Mouse (Mus musculus): ENCODE data around the gene Ube2l6. TPM values are rescaled to one million over a fixed set of nuclear protein-coding genes. Genes with fewer than 3 reads are reported as not detected.

The Ube2l6 gene
- total and polyA plus RNA-seq, 3 experiments, result 2.0 to 8.5 (median 4.1) TPM

DNA sequence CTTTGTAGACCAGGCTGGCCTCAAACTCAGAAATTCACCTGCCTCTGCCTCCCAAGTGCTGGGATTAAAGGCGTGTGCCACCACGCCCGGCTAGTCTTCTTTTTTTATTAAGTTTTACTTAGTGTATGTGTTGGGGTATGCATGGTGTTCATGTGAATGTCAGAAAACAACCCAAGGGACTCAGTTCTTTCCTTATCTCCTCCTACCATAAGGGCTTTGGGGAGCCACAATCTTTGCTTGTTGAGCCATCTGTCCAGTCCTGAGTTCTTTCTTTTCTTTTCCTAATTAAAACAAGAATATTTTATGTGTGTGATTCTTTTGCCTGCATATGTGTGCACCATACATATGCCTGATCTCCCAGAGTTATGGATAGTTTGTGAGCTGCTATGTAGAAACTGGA, 5.5 kb upstream of the Ube2l6 start (continued):
- TF ChIP-seq ETS1 (conservative IDR thresholded peaks at IDR 0.05; ENCODE audit: low read depth, low read length), result no peak

DNA sequence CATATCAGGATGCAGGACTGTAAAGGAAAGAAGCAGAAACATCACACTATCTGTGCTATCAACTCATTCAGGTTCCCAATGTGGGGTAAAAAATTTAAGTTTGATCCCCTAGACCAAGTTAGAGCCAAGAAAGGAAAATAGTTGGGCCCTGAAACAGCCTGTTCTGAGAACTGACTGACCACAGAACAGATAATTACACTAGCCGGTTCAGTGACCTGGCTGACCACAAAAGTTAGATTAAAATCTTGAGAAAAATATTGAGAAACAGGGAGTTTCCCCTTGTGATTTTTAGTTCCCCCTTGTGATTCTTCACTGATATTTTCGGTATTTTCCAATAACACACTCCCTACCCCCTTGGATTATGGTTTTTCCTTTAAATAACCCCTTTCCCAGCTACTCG, 4.8 kb upstream of the Ube2l6 start:
- Histone ChIP-seq H3K36me3 (replicated peaks in 1 of 2; ENCODE audit: control insufficient read depth in 1 of 2, insufficient read depth in 1 of 2, low read length in 1 of 2) (no peaks in the 10 kb centered on the region), H3K4me3 (replicated peaks in 1 of 3; ENCODE audit: low read depth in 2 of 3, low read length in 2 of 3, poor library complexity in 1 of 3) (no peak overlapping the region), H3K27me3 (replicated peaks) (no peaks in the 10 kb centered on the region), H3K4me1 (ENCODE audit: control insufficient read depth in 1 of 2, insufficient read depth in 2 of 2) (peaks cover 0 to 10% of the 10 kb centered on the region in 2 experiments; a peak in 2 of 4 replicates), H3K27ac (ENCODE audit: insufficient read depth, low read depth) (no peak overlapping the region), H3K4me2 (ENCODE audit: insufficient read depth, low read depth, poor library complexity, severe bottlenecking) (no peak overlapping the region), H3K9ac (ENCODE audit: insufficient read depth, low read depth) (no peak overlapping the region), H3K9me3 (replicated peaks; ENCODE audit: low read length) (peaks cover 13% of the 10 kb centered on the region), H3K79me2 (replicated peaks; ENCODE audit: control insufficient read depth, extremely low read depth, insufficient read depth, poor library complexity, severe bottlenecking) (no peaks in the 10 kb centered on the region)
- DNase-seq (ENCODE audit: extremely low read depth), result no peak
- dilution Hi-C loops (cut with MboI; ENCODE audit: extremely low pct_ligation_motif_present, extremely low pct_unique_long_range_greater_than_20kb, low sequenced_read_pairs) (no loop called here), in situ Hi-C loops (cut with MboI; ENCODE audit: low pct_ligation_motif_present, low pct_unique_long_range_greater_than_20kb, low sequenced_read_pairs) (no loop called here)
- no peak for TF ChIP-seq RAD21 (IDR thresholded peaks at IDR 0.05; ENCODE audit: low read depth, low read length)
- no peak for TF ChIP-seq SMC3 (IDR thresholded peaks at IDR 0.05; ENCODE audit: low read depth, low read length)
- no peak for TF ChIP-seq BHLHE40 (IDR thresholded peaks at IDR 0.05; ENCODE audit: low read depth, low read length)
- TF ChIP-seq PAX5 (IDR thresholded peaks at IDR 0.05; ENCODE audit: low read length), result no peak
- no peak for TF ChIP-seq POLR2AphosphoS2 (IDR thresholded peaks at IDR 0.05; ENCODE audit: low read depth, low read length)
- no peak for TF ChIP-seq ZMIZ1 (IDR thresholded peaks at IDR 0.05; ENCODE audit: low read depth, low read length)
- no peak for TF ChIP-seq E2F4 (IDR thresholded peaks at IDR 0.05; ENCODE audit: insufficient replicate concordance, low read depth, low read length)
- TF ChIP-seq MAX (IDR thresholded peaks at IDR 0.05; ENCODE audit: low read length), result no peak

DNA sequence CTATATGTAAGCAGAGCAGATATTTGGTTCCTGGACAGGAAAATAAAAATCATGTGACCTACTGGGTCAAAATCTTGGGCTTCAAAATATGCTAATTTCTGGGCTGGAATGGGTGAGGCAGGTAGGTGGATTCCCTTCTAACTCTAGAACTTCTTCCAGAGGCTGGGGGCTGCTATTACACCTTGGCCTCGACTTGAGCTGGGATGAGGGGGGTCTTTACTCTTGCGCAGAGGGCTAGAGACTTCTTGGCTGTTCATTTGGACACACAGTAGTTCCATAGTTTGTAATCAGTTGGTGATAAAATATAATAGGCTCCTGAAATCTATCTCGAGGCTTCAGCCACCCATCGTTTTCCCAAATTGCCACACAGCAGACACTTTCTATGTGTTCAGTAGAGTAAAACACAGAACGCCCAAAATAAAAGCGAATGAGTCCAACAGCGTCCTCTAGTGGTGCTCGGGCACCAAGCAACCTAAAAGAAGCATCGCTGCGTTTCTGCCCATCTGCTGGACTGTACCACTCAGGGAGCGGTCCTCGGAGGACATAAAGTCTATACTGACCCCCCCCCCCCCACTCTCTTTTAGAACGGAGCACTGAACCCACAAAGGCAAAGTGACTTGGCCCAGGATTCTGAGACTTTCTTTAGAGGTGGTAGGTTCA, 665 bp upstream of the Ube2l6 start:
- no peak overlapping the region for H3K27ac ChIP-seq (ENCODE audit: insufficient read depth, low read depth)
- peak; percentile 48 for DNase-seq (ENCODE audit: extremely low read depth)
- H3K4me2 ChIP-seq (ENCODE audit: insufficient read depth, low read depth, poor library complexity, severe bottlenecking), result peak overlapping the region; percentile 77
- peaks cover 13% of the 10 kb centered on the region for H3K9me3 ChIP-seq (replicated peaks; ENCODE audit: low read length)
- peaks cover 0 to 18% of the 10 kb centered on the region in 2 experiments; a peak in 2 of 4 replicates for H3K4me1 ChIP-seq (ENCODE audit: control insufficient read depth in 1 of 2, insufficient read depth in 2 of 2)
- H3K36me3 ChIP-seq (replicated peaks in 1 of 2; ENCODE audit: control insufficient read depth in 1 of 2, insufficient read depth in 1 of 2, low read length in 1 of 2), result no peaks in the 10 kb centered on the region
- peak overlapping the region in 2 of 3 experiments; percentile 67 to 84 for H3K4me3 ChIP-seq (replicated peaks in 1 of 3; ENCODE audit: low read depth in 2 of 3, low read length in 2 of 3, poor library complexity in 1 of 3)
- no peaks in the 10 kb centered on the region for H3K79me2 ChIP-seq (replicated peaks; ENCODE audit: control insufficient read depth, extremely low read depth, insufficient read depth, poor library complexity, severe bottlenecking)
- no peaks in the 10 kb centered on the region for H3K27me3 ChIP-seq (replicated peaks)
- TF ChIP-seq RCOR1 (conservative IDR thresholded peaks at IDR 0.05; ENCODE audit: low read depth, low read length), result no peak
- no peak for TF ChIP-seq CHD1 (IDR thresholded peaks at IDR 0.05; ENCODE audit: low read depth, low read length)
- TF ChIP-seq ZMIZ1 (IDR thresholded peaks at IDR 0.05; ENCODE audit: low read depth, low read length), result no peak
- peak; percentile 49 for TF ChIP-seq RAD21 (IDR thresholded peaks at IDR 0.05; ENCODE audit: low read depth, low read length)
- TF ChIP-seq KAT2A (IDR thresholded peaks at IDR 0.05; ENCODE audit: insufficient replicate concordance, low read length), result no peak
- TF ChIP-seq UBTF (IDR thresholded peaks at IDR 0.05; ENCODE audit: low read depth, low read length), result no peak
- no peak for TF ChIP-seq MAZ (IDR thresholded peaks at IDR 0.05; ENCODE audit: low read depth, low read length)
- TF ChIP-seq POLR2A (IDR thresholded peaks at IDR 0.05; ENCODE audit: low read depth, low read length), result no peak
- no peak for TF ChIP-seq ZNF384 (IDR thresholded peaks at IDR 0.05; ENCODE audit: low read depth, low read length)
- TF ChIP-seq CTCF (conservative IDR thresholded peaks at IDR 0.05 in 1 of 2, IDR thresholded peaks at IDR 0.05 in 1 of 2; ENCODE audit: low read depth in 2 of 2, low read length in 2 of 2), result peak; percentile 79 to 90
- peak; percentile 53 for TF ChIP-seq SMC3 (IDR thresholded peaks at IDR 0.05; ENCODE audit: low read depth, low read length)
- dilution Hi-C loops (cut with MboI; ENCODE audit: extremely low pct_ligation_motif_present, extremely low pct_unique_long_range_greater_than_20kb, low sequenced_read_pairs), result no loop called here
- in situ Hi-C loops (cut with MboI; ENCODE audit: low pct_ligation_motif_present, low pct_unique_long_range_greater_than_20kb, low sequenced_read_pairs), result no loop called here
- no peak overlapping the region for H3K9ac ChIP-seq (ENCODE audit: insufficient read depth, low read depth)

Measured in CH12.LX (cell line).